Mouse (Mus musculus) 416B (cell line): Measurements from ENCODE around the gene Olfr938.

Source experiments
- DNase-seq: peaks from one replicate; pipeline ENCODE4 v3.0.0; 2011; ENCODE audit warnings: low read depth

Olfr938 gene

DNA sequence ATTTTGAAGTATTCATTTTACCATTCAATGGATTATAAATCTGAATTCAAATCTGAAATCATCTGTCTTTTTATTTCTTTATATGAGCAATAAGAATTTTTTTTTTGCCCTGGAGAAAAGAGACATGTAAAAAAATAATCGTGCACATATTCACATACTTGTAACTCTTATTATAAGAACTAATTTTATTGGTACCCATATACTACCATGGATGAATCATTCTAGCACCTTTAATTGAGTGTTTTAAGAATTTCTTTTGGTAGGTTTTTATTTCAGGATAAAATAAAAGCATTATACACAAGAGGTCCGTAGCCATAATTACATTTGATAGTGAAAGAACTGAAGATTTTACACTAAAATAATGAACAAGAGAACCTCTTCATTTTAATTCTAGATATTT, at the start of gene Olfr938:
Olfr938 (minus strand) TSS at position 101 of the 400 bp plus-strand sequence.
- no peak for DNase-seq

DNA sequence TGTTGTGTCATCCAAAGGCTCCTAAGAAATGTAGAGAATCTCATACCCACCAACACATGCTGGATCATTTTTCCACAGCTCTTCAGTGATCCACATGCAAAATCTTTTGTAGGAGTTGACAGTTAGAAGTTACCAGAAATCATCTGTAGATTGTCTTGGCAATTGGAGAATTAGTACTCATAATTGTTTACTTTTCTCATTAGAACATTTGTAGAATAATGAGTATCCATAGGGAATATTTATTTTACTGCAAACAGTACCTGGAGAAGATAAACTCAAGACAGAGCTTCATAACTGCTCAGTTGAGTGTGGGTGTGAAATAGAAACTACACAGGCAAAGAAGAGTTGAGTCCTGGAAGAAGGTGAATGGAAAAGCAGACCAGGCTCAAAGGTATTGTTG, 49.1 kb upstream of the Olfr938 start, which contains the start of gene Olfr27:
Olfr27 (plus strand) TSS at position 301 of the 400 bp plus-strand sequence.
- DNase-seq = no peak

DNA sequence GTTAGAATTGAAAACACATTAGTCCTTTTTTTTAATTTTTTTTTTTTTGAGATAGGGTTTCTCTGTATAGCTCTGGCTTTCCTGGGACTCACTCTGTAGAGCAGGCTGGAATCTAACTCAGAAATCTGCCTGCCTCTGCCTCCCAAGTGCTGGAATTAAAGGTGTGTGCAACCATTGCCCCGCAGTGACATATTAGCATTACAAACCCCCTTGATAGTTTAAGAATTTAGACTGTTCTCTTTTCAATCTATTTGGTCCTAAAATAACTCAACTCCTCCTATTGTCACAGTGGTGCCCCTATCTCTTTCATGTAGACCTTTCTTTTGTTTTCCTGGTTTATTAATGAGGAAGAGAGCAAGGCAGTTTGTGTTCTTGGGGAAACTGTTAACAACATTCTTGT, 48.6 kb upstream of the Olfr938 start:
- no peak for DNase-seq

DNA sequence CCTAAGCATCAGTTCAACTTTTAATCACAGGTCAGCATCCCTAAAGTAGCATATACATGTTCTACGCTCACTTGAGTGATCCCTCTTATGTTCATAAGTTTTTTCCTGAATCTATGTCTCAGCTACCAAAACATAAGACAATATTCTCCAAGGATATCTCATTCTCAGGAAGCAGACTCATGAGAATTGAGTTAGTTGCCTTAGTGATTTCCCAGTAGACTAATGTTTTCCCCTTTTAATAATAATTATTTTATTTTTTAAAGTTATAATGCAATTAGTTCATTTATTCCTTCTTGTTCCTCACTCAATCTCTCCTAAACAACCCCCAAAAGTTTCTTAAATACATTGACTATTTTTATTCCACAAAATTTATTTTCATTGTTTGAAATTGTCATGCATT, 13.8 kb downstream of the Olfr938 start, which contains the start of gene Olfr937:
Olfr937 (minus strand) TSS at position 101 of the 400 bp plus-strand sequence.
- no peak for DNase-seq
